Mouse (Mus musculus): ENCODE results near the gene Apeh. TPM values are rescaled to one million over a fixed set of nuclear protein-coding genes. Genes with fewer than 3 reads are reported as not detected.

Apeh gene
- polyA plus RNA-seq, 1 experiment from 2014 or later, result 35.4 TPM

DNA sequence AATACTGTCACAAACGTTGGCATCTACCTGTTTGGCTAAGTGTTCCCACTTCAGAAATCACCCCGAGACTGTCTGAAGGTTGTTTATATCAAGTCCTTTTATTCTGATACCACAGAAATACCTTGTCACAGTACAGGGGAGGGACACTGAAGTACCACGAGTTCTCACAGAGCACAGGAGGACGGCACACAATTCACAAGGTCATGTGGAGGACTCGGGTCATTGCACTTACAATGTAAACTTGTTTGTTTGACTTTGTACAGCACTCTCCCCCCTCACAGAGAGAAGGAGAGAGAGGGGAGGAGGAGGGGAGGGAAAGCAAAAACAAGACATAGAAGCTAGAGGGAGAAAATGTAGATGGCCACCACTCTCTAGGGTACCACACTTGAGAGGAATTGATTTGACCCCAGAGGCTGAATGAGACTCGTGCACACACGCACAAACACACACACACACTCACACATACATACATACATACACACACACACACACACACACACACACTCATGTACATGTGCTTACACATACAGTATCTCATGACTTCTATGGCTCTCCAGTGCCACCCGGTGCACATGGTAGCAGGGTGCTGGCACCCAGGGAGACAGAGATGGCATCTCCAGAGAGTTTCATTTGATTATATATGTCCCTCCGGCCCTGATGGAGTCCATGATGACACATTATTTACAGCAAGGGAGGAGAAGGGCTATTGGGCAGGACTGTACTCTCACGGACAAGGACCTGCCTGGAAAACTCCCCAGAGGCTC, 1.7 kb upstream of the Apeh start:
- 0 out of 2 replicates have a peak overlapping the region, but pooled peaks have one; percentile 14 for H3K27ac ChIP-seq (replicated peaks)
- TF ChIP-seq EP300 (optimal IDR thresholded peaks at IDR 0.05) (no peak), CTCF (IDR thresholded peaks at IDR 0.05; ENCODE audit: low read depth) (peak; percentile 18; the same call in 1 of the 2 replicates)
- ATAC-seq (ENCODE audit: low FRiP score, low TSS enrichment), result peak; percentile 15; the same call in 1 of the 2 replicates
- H3K9ac ChIP-seq (ENCODE audit: low read length), result no peak overlapping the region
- no peak overlapping the region for H3K4me2 ChIP-seq (replicated peaks; ENCODE audit: low read depth)
- DNase-seq (ENCODE audit: low spot score), result no peak
- no peaks in the 10 kb centered on the region for H3K27me3 ChIP-seq (ENCODE audit: control insufficient read depth, insufficient read depth, low read length)
- H3K4me3 ChIP-seq (ENCODE audit: low read depth, low read length), result no peak overlapping the region
- no peaks in the 10 kb centered on the region for H3K9me3 ChIP-seq (ENCODE audit: control insufficient read depth, low read length)
- 49% methylated on average over 10 of the region's 10 CpGs for WGBS
- peaks cover 6% of the 10 kb centered on the region; the same call in 1 of the 2 replicates for H3K36me3 ChIP-seq (ENCODE audit: control insufficient read depth, insufficient read depth, low read length)
- H3K4me1 ChIP-seq (replicated peaks; ENCODE audit: control insufficient read depth, insufficient read depth), result no peaks in the 10 kb centered on the region

DNA sequence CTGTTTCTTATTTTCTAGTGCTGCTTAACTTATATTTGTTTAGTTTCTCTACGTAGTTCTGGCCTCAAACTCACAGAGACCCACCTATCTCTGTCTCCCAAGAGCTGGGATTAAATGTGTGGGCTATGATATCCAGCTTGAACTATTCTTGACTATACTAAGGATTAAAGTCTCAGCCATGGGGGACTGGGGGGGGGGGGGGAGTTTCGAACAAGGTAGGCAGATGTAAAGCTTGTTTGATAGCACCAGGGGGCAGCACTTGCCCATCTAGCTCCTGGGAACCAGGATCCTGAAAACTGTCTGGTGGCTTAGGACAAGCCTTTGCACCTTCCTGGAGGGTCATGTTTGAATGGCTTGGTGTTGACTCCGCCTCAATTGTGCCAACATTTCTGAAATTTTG, 1.1 kb upstream of the Apeh start:
- H3K9ac ChIP-seq (ENCODE audit: low read length), result no peak overlapping the region
- peaks cover 9% of the 10 kb centered on the region; the same call in 1 of the 2 replicates for H3K36me3 ChIP-seq (ENCODE audit: control insufficient read depth, insufficient read depth, low read length)
- H3K4me1 ChIP-seq (replicated peaks; ENCODE audit: control insufficient read depth, insufficient read depth), result no peaks in the 10 kb centered on the region
- ATAC-seq (ENCODE audit: low FRiP score, low TSS enrichment) (0 out of 2 replicates have a peak, but pooled peaks have one; percentile 27), DNase-seq (ENCODE audit: low spot score) (peak; percentile 79)
- H3K27ac ChIP-seq (replicated peaks), result peak overlapping the region; percentile 86
- no peaks in the 10 kb centered on the region for H3K27me3 ChIP-seq (ENCODE audit: control insufficient read depth, insufficient read depth, low read length)
- TF ChIP-seq EP300 (optimal IDR thresholded peaks at IDR 0.05) (no peak), CTCF (IDR thresholded peaks at IDR 0.05; ENCODE audit: low read depth) (peak; percentile 84)
- peak overlapping the region; percentile 98 for H3K4me2 ChIP-seq (replicated peaks; ENCODE audit: low read depth)
- H3K9me3 ChIP-seq (ENCODE audit: control insufficient read depth, low read length), result no peaks in the 10 kb centered on the region
- H3K4me3 ChIP-seq (ENCODE audit: low read depth, low read length), result peak overlapping the region; percentile 60; the same call in 1 of the 2 replicates
- WGBS, result 6% methylated on average over 3 of the region's 3 CpGs

DNA sequence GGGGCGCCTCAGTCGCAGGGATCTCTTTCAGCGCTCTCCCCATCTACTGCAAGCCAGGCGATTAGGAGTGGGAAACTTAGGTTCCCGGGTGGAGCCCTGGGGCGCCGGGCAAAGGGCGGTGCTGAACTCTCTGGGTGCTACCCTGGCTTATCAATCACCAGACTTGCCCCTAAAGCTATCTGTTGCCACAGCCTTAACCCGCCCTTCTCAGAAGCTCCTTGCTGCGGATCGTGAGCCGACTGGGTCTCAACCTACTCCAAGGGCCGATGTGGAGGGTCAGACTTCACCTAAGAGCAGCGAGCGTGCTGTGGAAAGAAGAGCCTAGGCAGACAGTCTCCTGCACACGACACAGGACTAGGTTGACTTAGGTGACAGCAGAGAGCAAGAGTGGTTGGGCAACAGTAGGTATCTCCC, 599 bp upstream of the Apeh start:
- Histone ChIP-seq H3K27me3 (ENCODE audit: control insufficient read depth, insufficient read depth, low read length) (no peaks in the 10 kb centered on the region), H3K27ac (replicated peaks) (peak overlapping the region; percentile 86), H3K9me3 (ENCODE audit: control insufficient read depth, low read length) (no peaks in the 10 kb centered on the region), H3K9ac (ENCODE audit: low read length) (peak overlapping the region; percentile 75), H3K4me3 (ENCODE audit: low read depth, low read length) (peak overlapping the region; percentile 60), H3K4me2 (replicated peaks; ENCODE audit: low read depth) (peak overlapping the region; percentile 98), H3K36me3 (ENCODE audit: control insufficient read depth, insufficient read depth, low read length) (peaks cover 14% of the 10 kb centered on the region; the same call in 1 of the 2 replicates), H3K4me1 (replicated peaks; ENCODE audit: control insufficient read depth, insufficient read depth) (no peaks in the 10 kb centered on the region)
- ATAC-seq (ENCODE audit: low FRiP score, low TSS enrichment) (peak; percentile 53), DNase-seq (ENCODE audit: low spot score) (peak; percentile 76)
- WGBS, result under 1% methylated on average over 16 of the region's 16 CpGs
- TF ChIP-seq EP300 (optimal IDR thresholded peaks at IDR 0.05) (no peak), CTCF (IDR thresholded peaks at IDR 0.05; ENCODE audit: low read depth) (no peak)

DNA sequence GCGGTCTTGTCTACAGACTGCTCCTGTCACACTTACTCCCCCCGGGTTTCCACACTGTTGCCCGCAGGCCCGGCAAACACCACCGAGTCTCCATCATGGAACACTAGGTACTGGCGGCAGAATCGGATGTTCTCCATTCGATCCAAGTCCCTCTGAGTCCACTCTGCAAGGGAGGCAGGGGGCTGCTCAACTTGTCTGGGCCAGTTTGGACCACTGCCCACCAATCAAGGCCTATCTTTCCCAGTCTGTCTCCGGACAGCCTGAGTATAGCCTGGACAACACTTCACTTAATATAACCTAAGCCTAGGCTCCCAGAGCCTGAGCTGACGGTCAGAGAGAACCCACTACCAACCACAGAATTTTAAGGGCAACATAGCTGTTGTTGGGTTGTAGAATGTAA, 820 bp downstream of the Apeh start:
- no peak for ATAC-seq (ENCODE audit: low FRiP score, low TSS enrichment)
- Histone ChIP-seq H3K4me2 (replicated peaks; ENCODE audit: low read depth) (peak overlapping the region; percentile 98), H3K4me1 (replicated peaks; ENCODE audit: control insufficient read depth, insufficient read depth) (no peaks in the 10 kb centered on the region), H3K27me3 (ENCODE audit: control insufficient read depth, insufficient read depth, low read length) (no peaks in the 10 kb centered on the region), H3K4me3 (ENCODE audit: low read depth, low read length) (peak overlapping the region; percentile 60), H3K9me3 (ENCODE audit: control insufficient read depth, low read length) (no peaks in the 10 kb centered on the region), H3K9ac (ENCODE audit: low read length) (peak overlapping the region; percentile 75), H3K36me3 (ENCODE audit: control insufficient read depth, insufficient read depth, low read length) (peaks cover 20% of the 10 kb centered on the region), H3K27ac (replicated peaks) (peak overlapping the region; percentile 86)
- no peak for TF ChIP-seq CTCF (IDR thresholded peaks at IDR 0.05; ENCODE audit: low read depth)
- TF ChIP-seq EP300 (optimal IDR thresholded peaks at IDR 0.05), result no peak
- WGBS, result 66% methylated on average over 10 of the region's 10 CpGs
- no peak for DNase-seq (ENCODE audit: low spot score)

DNA sequence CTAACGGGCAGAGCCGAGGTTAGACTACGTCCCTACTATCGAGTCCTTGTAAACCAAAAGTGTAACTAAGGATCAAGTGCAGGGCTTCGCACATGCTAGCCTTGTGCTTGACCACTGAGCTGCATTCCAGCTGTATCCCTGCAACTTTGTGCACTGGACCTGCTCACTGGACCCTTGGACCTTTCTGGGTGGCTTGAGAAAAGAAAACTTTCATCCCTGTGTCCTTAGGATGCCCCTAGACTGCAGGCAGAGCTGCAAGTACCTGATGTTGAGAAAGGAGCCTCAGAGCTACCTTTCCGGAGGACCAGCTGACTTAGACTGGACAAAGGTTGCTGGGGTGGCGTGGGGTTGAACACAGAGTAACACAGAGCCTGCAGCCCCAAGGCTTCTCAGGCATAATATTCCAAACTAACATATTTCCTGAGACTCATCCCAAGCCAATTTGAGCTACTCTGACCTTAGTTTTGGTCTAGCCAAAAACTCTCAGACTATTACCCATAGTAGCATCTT, 3.7 kb downstream of the Apeh start:
- 96% methylated on average over 7 of the region's 7 CpGs for WGBS
- Histone ChIP-seq H3K4me2 (replicated peaks; ENCODE audit: low read depth) (no peak overlapping the region), H3K9me3 (ENCODE audit: control insufficient read depth, low read length) (no peaks in the 10 kb centered on the region), H3K36me3 (ENCODE audit: control insufficient read depth, insufficient read depth, low read length) (peaks cover 38% of the 10 kb centered on the region), H3K27me3 (ENCODE audit: control insufficient read depth, insufficient read depth, low read length) (no peaks in the 10 kb centered on the region), H3K4me1 (replicated peaks; ENCODE audit: control insufficient read depth, insufficient read depth) (no peaks in the 10 kb centered on the region), H3K4me3 (ENCODE audit: low read depth, low read length) (no peak overlapping the region), H3K27ac (replicated peaks) (no peak overlapping the region), H3K9ac (ENCODE audit: low read length) (no peak overlapping the region)
- TF ChIP-seq EP300 (optimal IDR thresholded peaks at IDR 0.05), result no peak
- TF ChIP-seq CTCF (IDR thresholded peaks at IDR 0.05; ENCODE audit: low read depth), result no peak
- ATAC-seq (ENCODE audit: low FRiP score, low TSS enrichment), result no peak
- DNase-seq (ENCODE audit: low spot score), result no peak

DNA sequence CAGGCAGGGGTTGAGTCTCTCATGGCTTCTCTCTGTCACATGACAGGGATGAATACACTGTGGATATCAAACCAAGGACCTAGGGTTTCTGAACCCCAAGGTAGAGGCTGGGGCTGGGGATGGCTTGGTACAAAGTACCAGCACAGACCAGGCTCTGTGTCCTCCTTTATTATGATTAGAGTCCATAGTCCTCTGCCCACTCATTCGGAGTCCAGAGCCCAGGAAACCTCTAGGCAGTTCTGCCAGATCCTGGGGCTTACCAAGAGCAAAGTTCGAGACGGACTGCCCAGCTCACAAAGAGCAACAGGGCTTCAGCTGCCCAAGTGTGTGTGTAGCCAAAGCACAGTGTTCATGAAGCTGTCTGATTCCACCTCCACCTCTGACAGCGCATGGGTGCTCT, 9.1 kb downstream of the Apeh start:
- H3K4me3 ChIP-seq (ENCODE audit: low read depth, low read length), result no peak overlapping the region
- ATAC-seq (ENCODE audit: low FRiP score, low TSS enrichment) (no peak), DNase-seq (ENCODE audit: low spot score) (no peak)
- no peaks in the 10 kb centered on the region for H3K27me3 ChIP-seq (ENCODE audit: control insufficient read depth, insufficient read depth, low read length)
- H3K27ac ChIP-seq (replicated peaks), result no peak overlapping the region
- H3K36me3 ChIP-seq (ENCODE audit: control insufficient read depth, insufficient read depth, low read length), result peaks cover 33% of the 10 kb centered on the region
- H3K9me3 ChIP-seq (ENCODE audit: control insufficient read depth, low read length), result no peaks in the 10 kb centered on the region
- H3K4me2 ChIP-seq (replicated peaks; ENCODE audit: low read depth), result no peak overlapping the region
- no peak for TF ChIP-seq CTCF (IDR thresholded peaks at IDR 0.05; ENCODE audit: low read depth)
- no peak for TF ChIP-seq EP300 (optimal IDR thresholded peaks at IDR 0.05)
- no peak overlapping the region for H3K9ac ChIP-seq (ENCODE audit: low read length)
- H3K4me1 ChIP-seq (replicated peaks; ENCODE audit: control insufficient read depth, insufficient read depth), result no peaks in the 10 kb centered on the region
- 93% methylated on average over 4 of the region's 4 CpGs for WGBS

All from stomach, postnatal 0 days (tissue).